Mouse (Mus musculus): ENCODE results near the gene Uchl5.

The Uchl5 gene

DNA sequence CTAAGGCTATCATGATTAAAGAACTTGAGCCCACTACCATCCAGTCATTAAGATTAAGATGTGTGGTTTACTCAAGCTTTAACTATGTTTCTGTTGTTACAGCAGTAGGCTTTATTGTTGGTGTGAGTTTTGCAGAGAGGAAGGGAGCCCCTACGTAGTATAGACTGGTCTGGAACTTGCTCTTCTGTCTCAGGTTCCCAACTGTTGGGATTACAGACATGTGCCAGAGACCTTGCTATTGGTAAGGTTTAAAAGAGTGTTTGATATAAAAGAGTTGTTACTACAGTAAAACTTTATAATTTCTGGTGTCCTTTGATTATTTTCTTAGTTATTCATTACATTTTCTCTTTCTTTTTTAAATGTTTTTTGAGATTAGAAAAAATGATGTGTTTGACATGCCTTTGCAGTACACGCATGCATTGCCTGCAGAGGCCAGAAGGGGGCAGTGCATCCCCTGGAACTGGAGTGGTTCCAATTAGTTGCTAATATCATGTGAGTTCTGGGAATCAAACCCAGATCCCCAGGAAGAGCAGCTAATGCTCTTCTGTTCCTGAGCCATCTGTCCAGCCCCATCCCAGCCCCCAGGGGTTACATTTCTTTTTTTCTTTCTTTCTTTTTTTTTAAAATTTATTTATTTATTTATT, 11.6 kb downstream of the Uchl5 start:
- DNase-seq (ENCODE audit: low spot score in 2 of 2): no peak

DNA sequence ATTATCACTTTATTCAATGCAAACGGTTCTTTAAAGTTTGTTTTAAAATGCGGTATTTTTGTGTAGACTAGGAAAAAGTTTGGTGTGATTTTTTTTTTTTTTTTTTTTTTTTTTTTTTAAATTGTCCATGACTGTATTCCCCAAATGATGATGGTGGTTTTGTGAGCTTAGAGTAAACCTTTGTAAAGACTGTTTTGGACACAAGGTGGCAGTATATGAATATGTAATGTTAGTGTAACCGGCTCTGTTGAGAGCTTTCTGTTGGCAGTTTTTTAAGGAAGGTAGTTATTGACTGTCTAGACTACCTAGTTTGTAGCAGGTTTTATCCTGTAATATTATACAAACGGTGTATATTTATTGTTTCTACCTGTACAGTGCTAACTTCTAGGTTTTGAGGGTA, 26.5 kb downstream of the Uchl5 start:
- no peak for DNase-seq (ENCODE audit: low spot score in 2 of 2)

DNA sequence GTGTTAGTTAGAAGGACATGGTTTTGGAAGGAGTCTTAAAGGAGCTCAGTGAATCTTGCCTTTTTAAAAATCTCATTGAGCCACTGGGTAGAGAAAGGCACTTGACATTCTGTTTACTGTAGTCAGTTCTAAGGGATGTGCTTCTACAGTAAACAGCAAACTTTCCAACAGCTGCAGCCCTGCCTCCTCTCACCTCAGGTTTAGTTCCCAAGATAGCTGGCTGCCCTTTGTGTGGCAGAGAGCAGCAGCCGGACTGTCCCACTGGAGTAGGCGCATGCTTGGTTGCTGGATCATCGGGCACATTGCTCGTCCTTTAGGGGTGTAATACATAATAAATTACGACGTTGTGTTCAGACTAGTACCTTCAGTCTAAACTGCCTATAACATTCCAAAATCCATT, 32.0 kb downstream of the Uchl5 start:
- DNase-seq (ENCODE audit: low spot score in 2 of 2): no peak

DNA sequence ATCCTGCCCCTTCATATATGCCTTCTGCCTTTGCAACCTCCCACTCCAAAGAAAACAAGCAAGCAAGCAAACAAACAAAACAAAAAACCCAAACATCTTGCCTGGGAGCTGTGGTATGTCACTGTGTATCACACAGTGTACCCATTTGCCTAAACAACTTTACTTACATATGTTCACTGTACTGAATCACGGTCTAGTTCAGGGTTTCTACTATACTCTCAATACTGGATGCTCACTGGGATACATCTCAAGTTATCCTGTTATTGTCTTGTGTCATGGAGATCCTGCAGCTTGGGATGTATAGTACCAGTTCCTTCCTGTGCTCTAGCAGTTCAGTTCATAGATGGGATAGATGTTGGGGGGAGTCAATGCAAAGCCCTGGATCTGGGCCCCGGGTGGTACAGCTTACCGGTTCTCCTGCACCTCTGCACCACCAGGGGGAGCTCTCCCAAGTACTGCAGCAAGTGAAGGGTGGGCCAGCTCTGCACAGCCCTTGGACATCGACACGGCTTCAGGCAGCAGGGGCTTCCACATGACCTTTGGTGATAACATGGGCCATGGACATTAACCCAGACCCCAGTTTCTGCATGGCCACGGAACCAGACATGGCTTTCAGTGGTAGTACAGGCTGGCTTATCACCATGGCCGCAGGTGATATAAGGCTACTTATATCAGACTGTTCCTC, 36.7 kb downstream of the Uchl5 start:
- peak; percentile 65 to 71 for DNase-seq (ENCODE audit: low spot score in 2 of 2)

DNA sequence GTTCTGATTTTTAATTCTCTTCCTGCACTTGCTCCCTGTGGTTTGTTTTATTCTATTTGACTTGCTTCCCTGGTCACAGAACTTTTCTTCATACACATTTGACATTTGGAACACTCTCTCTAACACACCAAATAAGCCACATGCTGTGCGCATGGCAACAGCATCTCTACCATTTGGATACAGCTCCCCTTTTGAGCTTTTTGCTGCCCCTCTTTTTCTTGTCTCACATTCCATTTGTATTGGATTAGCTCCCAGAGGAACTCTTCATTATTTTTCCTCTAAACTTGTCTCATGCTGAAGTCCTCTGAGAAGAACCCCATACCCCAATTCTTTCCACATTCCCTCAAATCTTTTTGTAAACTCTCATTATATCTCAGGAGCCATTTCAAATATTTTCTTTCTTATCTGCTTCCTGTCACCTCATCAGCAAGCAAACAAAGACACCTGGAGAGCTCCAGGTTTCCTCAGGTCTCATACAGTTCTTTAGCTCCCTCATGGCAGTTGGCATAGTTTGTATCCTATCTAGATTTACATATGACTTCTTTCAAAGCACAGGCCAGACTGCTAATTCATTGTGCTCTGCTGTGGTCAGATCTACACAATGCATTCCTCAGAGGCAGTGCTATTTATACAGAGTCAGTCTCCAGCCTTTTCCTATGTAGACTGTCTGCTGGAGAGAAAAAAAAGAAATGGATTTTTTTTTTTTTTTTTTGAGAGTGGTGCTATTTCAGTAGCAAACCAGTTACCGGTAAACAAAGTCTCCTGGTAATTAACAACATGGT, 43.2 kb downstream of the Uchl5 start:
- DNase-seq (ENCODE audit: low spot score in 2 of 2): no peak

DNA sequence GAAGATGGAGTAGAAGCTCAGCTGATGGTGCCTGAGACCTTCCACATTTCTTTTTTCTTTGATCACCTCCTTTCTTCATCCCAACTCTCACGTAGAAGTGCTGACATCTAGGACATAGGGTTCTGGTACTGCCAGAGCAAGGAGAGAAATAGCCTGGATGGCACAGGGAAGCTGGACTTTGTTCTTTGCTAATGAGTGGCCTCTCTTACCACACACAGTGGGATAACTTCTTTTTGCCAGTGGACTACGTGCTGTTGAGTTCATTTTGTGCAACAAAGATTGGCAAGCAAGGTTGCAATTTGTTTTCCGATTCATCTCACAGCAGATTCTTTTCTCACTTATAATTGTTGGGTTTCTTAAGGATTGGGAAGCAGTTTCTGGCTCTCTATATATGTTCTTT, 45.6 kb downstream of the Uchl5 start:
- no peak for DNase-seq (ENCODE audit: low spot score in 2 of 2)

DNA sequence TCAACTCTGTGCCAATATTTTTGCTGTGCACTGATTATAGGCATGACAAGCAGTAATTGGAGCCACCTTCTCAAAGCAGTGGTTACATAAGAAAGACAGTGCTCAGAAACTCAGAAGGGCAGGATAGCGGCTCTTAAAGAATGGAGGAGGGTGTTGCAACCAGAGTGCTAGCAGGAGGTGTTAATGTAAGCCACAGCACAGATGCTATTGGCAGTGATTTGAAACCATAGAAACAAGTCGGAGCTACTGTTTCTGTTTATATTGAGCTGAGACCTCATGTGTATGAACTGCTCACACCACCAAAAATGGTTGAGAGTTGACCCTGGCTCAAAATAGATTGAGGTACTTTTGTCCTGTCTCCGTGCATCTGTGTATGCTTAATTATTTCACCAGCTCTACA, 53.6 kb downstream of the Uchl5 start:
- DNase-seq (ENCODE audit: low spot score in 2 of 2): peak in 1 of 2 experiments; percentile 6

DNA sequence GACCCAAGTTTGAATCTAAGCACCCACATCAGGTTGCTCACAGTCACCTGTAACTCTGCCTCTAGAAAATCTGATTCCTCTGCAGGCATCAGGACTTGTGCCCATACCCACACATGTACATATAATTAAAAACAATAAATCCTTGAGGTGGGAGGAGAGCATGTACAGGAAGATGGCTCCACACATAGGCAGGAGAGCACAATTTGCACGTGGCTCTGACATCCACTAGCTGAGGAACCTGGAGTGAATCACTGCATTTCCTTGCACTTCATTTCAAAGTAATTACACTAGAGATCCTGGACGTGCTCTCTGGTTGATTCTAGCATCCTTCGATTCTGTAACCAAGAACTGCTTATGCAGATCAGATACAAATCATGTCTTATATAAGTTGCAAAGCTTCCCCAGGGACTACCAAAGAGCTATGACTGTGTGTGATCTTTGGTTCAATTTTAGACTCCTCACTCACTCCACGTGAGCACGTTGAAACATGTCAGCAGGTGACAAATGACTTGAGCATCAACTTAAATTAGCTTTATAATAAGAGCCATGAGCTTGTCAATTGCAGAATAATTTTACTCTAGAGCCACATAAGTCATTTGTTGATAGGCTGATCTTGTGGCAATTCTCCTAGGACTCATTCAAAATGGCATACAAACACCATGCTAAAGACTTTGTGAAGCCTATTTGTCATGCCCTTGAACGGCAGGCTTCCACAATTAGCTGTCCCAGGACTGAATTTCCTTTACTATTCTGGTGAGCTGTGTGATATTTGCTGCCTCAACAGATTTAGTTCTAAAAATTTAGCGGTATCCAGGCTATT, 59.5 kb downstream of the Uchl5 start:
- DNase-seq (ENCODE audit: low spot score in 2 of 2): no peak

DNA sequence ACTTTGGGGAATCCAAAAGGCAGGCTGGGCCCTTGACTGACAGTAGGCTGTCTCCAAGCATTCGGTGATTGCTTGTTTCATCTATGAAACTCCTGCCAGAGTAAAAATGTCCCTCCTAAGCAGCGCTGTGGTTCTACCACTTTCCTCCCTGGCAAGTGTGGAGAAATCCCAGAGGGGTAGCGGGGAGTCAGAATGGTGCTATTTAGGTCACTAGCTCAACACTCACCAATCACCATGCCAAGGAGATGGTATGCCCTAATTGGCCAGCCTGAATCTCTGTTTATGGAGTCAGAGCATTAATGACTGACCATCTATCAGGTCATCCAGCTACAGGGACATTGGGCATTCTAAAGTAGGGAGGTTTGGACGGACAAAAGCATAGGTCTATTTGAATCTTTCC, 60.6 kb downstream of the Uchl5 start:
- DNase-seq (ENCODE audit: low spot score in 2 of 2): no peak

DNA sequence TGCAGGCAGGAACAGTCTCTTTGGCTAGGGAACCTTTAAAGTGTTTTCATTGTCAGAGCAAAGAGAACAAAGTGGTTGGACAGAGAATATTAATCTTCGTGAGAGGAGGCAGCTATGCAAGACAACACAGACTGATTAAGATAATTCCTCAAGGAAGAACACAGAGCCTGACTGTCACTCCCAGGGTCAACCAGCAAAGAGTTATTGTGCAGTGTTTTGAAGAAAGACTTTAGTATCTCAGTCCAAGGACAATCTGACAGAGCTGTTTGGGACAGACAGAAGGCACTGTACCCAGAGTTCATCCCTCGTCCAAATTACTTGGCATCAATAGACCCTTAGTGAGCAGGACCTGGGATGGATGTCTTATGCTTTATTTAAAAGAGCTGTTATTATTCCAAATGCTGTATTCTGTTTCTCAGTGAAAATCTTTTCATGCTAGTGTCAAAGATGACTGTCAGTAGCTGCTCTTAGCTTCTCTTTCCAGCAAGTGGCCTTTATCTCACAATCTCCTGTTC, 61.9 kb downstream of the Uchl5 start:
- no peak for DNase-seq (ENCODE audit: low spot score in 2 of 2)

DNA sequence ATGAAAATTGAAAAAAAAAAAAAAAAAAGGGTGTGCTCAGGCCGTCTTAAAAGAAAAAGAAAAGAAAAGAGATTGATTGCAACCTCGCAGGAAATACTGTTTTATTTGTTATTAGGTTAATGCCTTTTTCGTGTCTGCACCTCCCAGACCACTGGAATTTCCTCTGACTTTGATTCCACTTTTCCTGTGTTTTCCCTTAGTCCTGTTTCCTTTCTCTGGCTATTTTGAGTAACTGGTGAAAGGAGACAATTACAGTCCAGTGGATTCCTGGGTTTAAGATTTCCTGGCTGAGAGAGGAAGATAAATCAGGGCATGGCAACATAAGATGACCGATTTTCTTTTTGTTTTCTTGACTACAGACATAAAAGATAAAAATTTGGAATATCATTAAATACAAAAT, 75.3 kb downstream of the Uchl5 start:
- no peak for DNase-seq (ENCODE audit: low spot score in 2 of 2)

DNA sequence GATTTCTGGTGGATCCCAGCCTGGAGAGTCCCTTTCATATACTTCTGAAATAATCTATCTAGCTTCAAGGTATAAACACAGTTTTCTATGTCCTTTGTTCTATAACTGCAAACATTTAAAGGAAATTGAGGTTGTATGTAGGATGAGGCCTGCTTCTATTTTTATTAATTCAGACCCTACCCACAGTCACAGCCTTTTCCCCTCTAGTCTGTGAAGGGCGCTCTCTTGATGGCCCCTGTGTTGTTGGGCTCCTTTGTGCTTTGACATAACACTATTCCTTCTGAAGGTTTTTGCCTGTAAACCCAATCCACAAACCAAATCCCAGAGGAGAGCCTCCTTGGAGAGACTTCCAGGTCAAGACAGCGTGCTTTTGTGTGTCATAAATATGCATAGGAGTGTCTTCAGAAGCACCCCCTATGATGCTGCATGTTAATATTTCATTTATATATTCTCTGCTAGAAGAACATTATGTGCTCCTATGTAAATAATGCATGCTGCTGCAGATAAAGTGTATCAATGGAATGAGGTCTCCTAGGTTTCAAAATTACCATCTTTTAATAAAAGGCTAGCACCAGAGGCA, 75.8 kb downstream of the Uchl5 start:
- no peak for DNase-seq (ENCODE audit: low spot score in 2 of 2)

DNA sequence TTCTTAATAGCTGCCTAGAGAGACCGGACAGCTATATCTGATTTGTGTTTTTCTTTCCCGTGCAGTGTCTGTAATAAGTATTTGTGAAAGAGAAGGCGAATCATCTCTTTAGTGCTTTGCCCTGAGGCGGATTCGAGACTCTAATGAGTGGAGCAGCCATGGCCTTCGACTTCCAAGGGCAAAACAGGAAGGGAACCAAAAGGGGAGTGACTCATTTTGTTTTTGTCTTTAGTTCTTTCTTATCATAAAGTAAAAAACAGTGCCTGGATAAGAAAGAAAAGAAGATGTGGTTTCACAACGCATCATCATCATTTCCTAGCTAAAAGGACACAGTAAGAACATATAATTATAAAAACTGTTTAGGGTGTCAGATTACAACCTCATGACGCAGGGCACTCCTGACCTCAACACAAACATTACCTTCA, 76.6 kb downstream of the Uchl5 start:
- no peak for DNase-seq (ENCODE audit: low spot score in 2 of 2)

DNA sequence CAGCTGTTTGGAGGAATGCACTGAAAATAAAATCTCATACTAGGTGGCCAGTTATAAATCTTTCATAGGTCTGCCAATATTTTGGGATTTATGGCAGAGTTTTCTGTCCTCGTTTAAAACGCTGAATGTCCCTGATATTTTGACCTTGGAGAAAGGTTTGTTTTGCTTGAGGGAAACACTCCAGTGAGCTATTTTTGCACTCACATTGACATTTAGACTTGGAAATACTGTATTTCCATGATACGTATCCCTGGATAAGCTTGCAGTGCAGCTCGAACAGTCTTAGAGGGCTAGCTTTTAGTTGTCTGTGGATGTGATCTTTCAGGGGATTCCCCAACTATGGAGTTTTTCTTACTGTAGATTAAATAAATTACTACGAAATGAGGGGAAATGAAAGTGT, 78.6 kb downstream of the Uchl5 start:
- no peak for DNase-seq (ENCODE audit: low spot score in 2 of 2)
